Mouse (Mus musculus): ENCODE data around the gene Dusp1. TPM values are rescaled to one million over a fixed set of nuclear protein-coding genes. Genes with fewer than 3 reads are reported as not detected.

Gene Dusp1
- total and polyA plus RNA-seq, 3 experiments, result 3.5 to 9.9 (median 5.6) TPM

- Histone ChIP-seq H3K36me3 (replicated peaks in 1 of 2; ENCODE audit: control insufficient read depth in 1 of 2, insufficient read depth in 1 of 2, low read length in 1 of 2) (peaks cover 42 to 98% of the 10 kb centered on the region in 2 experiments), H3K4me1 (ENCODE audit: control insufficient read depth in 1 of 2, insufficient read depth in 2 of 2) (peaks cover 5 to 23% of the 10 kb centered on the region in 2 experiments; a peak in 3 of 4 replicates), H3K27me3 (replicated peaks) (no peaks in the 10 kb centered on the region), H3K4me2 (ENCODE audit: insufficient read depth, low read depth, poor library complexity, severe bottlenecking) (no peak overlapping the region), H3K79me2 (replicated peaks; ENCODE audit: control insufficient read depth, extremely low read depth, insufficient read depth, poor library complexity, severe bottlenecking) (peaks cover 37% of the 10 kb centered on the region), H3K4me3 (replicated peaks in 1 of 3; ENCODE audit: low read depth in 2 of 3, low read length in 2 of 3, poor library complexity in 1 of 3) (no peak overlapping the region), H3K9ac (ENCODE audit: insufficient read depth, low read depth) (no peak overlapping the region), H3K27ac (ENCODE audit: insufficient read depth, low read depth) (no peak overlapping the region), H3K9me3 (replicated peaks; ENCODE audit: low read length) (no peaks in the 10 kb centered on the region)
- no peak for DNase-seq (ENCODE audit: extremely low read depth)
- TF ChIP-seq IRF4 (IDR thresholded peaks at IDR 0.05; ENCODE audit: low read depth, low read length) (no peak), POLR2A (IDR thresholded peaks at IDR 0.05; ENCODE audit: low read depth, low read length) (no peak), ZKSCAN1 (IDR thresholded peaks at IDR 0.05; ENCODE audit: borderline replicate concordance, low read depth, low read length) (no peak), E2F4 (IDR thresholded peaks at IDR 0.05; ENCODE audit: insufficient replicate concordance, low read depth, low read length) (no peak), MAZ (IDR thresholded peaks at IDR 0.05; ENCODE audit: low read depth, low read length) (no peak), POLR2AphosphoS2 (IDR thresholded peaks at IDR 0.05; ENCODE audit: low read depth, low read length) (no peak), CHD2 (IDR thresholded peaks at IDR 0.05; ENCODE audit: low read length) (no peak), SIN3A (IDR thresholded peaks at IDR 0.05; ENCODE audit: low read length) (no peak), TBP (conservative IDR thresholded peaks at IDR 0.05; ENCODE audit: low read depth, low read length) (no peak), JUND (conservative IDR thresholded peaks at IDR 0.05; ENCODE audit: low read depth, low read length) (no peak)
- dilution Hi-C loops (cut with MboI; ENCODE audit: extremely low pct_ligation_motif_present, extremely low pct_unique_long_range_greater_than_20kb, low sequenced_read_pairs), result no loop called here
- in situ Hi-C loops (cut with MboI; ENCODE audit: low pct_ligation_motif_present, low pct_unique_long_range_greater_than_20kb, low sequenced_read_pairs), result no loop called here
Observed at GRCm38 (mm10) chr17:26577309-26577708, 15.4 kb upstream of the Dusp1 start.

- Histone ChIP-seq H3K4me1 (ENCODE audit: control insufficient read depth in 1 of 2, insufficient read depth in 2 of 2) (peaks cover 10 to 28% of the 10 kb centered on the region in 2 experiments), H3K4me2 (ENCODE audit: insufficient read depth, low read depth, poor library complexity, severe bottlenecking) (no peak overlapping the region), H3K79me2 (replicated peaks; ENCODE audit: control insufficient read depth, extremely low read depth, insufficient read depth, poor library complexity, severe bottlenecking) (peaks cover 41% of the 10 kb centered on the region), H3K9me3 (replicated peaks; ENCODE audit: low read length) (no peaks in the 10 kb centered on the region), H3K4me3 (replicated peaks in 1 of 3; ENCODE audit: low read depth in 2 of 3, low read length in 2 of 3, poor library complexity in 1 of 3) (no peak overlapping the region), H3K27me3 (replicated peaks) (no peaks in the 10 kb centered on the region), H3K36me3 (replicated peaks in 1 of 2; ENCODE audit: control insufficient read depth in 1 of 2, insufficient read depth in 1 of 2, low read length in 1 of 2) (peaks cover 43 to 98% of the 10 kb centered on the region in 2 experiments), H3K9ac (ENCODE audit: insufficient read depth, low read depth) (no peak overlapping the region), H3K27ac (ENCODE audit: insufficient read depth, low read depth) (no peak overlapping the region)
- dilution Hi-C loops (cut with MboI; ENCODE audit: extremely low pct_ligation_motif_present, extremely low pct_unique_long_range_greater_than_20kb, low sequenced_read_pairs), result no loop called here
- no peak for TF ChIP-seq ZMIZ1 (IDR thresholded peaks at IDR 0.05; ENCODE audit: low read depth, low read length)
- no peak for TF ChIP-seq ZNF384 (IDR thresholded peaks at IDR 0.05; ENCODE audit: low read depth, low read length)
- TF ChIP-seq ZC3H11A (IDR thresholded peaks at IDR 0.05; ENCODE audit: low read depth, low read length), result no peak
- TF ChIP-seq MXI1 (IDR thresholded peaks at IDR 0.05; ENCODE audit: low read depth, low read length), result no peak
- no peak for TF ChIP-seq SMC3 (IDR thresholded peaks at IDR 0.05; ENCODE audit: low read depth, low read length)
- no peak for TF ChIP-seq IRF4 (IDR thresholded peaks at IDR 0.05; ENCODE audit: low read depth, low read length)
- TF ChIP-seq KAT2A (IDR thresholded peaks at IDR 0.05; ENCODE audit: insufficient replicate concordance, low read length), result no peak
- in situ Hi-C loops (cut with MboI; ENCODE audit: low pct_ligation_motif_present, low pct_unique_long_range_greater_than_20kb, low sequenced_read_pairs), result no loop called here
- DNase-seq (ENCODE audit: extremely low read depth), result no peak
Observed at GRCm38 (mm10) chr17:26576833-26577232, 14.9 kb upstream of the Dusp1 start.
